Mouse (Mus musculus) myocyte (in vitro differentiated cells): Measurements from ENCODE around the gene Alx3. TPM values are rescaled to one million over a fixed set of nuclear protein-coding genes. Genes with fewer than 3 reads are reported as not detected.

Experiments used
- H3K27me3 ChIP-seq: one replicate; pipeline ENCODE4 v1.6.1; 2011; ENCODE audit not compliant: control insufficient read depth, insufficient read depth, insufficient read length
- H3K36me3 ChIP-seq: one replicate; pipeline ENCODE4 v1.6.1; 2011; ENCODE audit not compliant: control insufficient read depth, insufficient read depth
- H3K4me2 ChIP-seq: one replicate; pipeline ENCODE4 v1.6.1; 2011; ENCODE audit warnings: low read depth, control low read depth
- H3K4me3 ChIP-seq: one replicate; pipeline ENCODE4 v1.5.1; 2011; ENCODE audit warnings: mild to moderate bottlenecking, control low read depth, moderate library complexity
- H3K79me2 ChIP-seq: one replicate; pipeline ENCODE4 v1.6.1; 2011; ENCODE audit not compliant: control insufficient read depth, insufficient read depth
- H3ac ChIP-seq: one replicate; pipeline ENCODE4 v1.6.1; 2011; ENCODE audit not compliant: control insufficient read depth, insufficient read length
- CEBPB ChIP-seq: IDR thresholded peaks from 2 replicates; pipeline ENCODE4 v1.6.1; 2011; ENCODE audit warnings: mild to moderate bottlenecking, moderate library complexity; ENCODE audit not compliant: poor library complexity, insufficient read depth, severe bottlenecking
- E2F4 ChIP-seq: IDR thresholded peaks from one replicate; pipeline ENCODE4 v1.6.1; 2011; ENCODE audit warnings: mild to moderate bottlenecking, control low read depth, moderate library complexity; ENCODE audit not compliant: insufficient read depth
- MAX ChIP-seq: IDR thresholded peaks from one replicate; pipeline ENCODE4 v1.6.1; 2011; ENCODE audit warnings: low read depth, mild to moderate bottlenecking, control low read depth
- MYOD1 ChIP-seq, 3 experiments: IDR thresholded peaks; one replicate each; pipeline ENCODE4 v1.6.1; 2011; ENCODE audit warnings: control low read depth in 2 of 3, low read depth in 2 of 3, mild to moderate bottlenecking in 2 of 3, moderate library complexity in 1 of 3; ENCODE audit not compliant: insufficient read length in 2 of 3, control insufficient read depth in 1 of 3
- MYOG ChIP-seq, 3 experiments: IDR thresholded peaks; one replicate each; pipeline ENCODE4 v1.6.1; 2011; ENCODE audit warnings: control low read depth in 2 of 3, low read depth in 2 of 3, mild to moderate bottlenecking in 2 of 3; ENCODE audit not compliant: insufficient read length in 2 of 3, control insufficient read depth in 1 of 3, insufficient read depth in 1 of 3
- POLR2A ChIP-seq: IDR thresholded peaks from one replicate; pipeline ENCODE4 v1.6.1; 2011; ENCODE audit warnings: low read depth, mild to moderate bottlenecking, control low read depth, moderate library complexity; ENCODE audit not compliant: insufficient read length
- POLR2AphosphoS2 ChIP-seq: IDR thresholded peaks from one replicate; pipeline ENCODE4 v1.6.1; 2011; ENCODE audit warnings: low read depth, control low read depth; ENCODE audit not compliant: insufficient read length
- REST ChIP-seq: IDR thresholded peaks from one replicate; pipeline ENCODE4 v1.6.1; 2011; ENCODE audit warnings: mild to moderate bottlenecking, control low read depth, moderate library complexity; ENCODE audit not compliant: insufficient read depth, insufficient read length
- SRF ChIP-seq: IDR thresholded peaks from one replicate; pipeline ENCODE4 v1.6.1; 2011; ENCODE audit warnings: low read depth; ENCODE audit not compliant: control insufficient read depth, insufficient read length
- TCF12 ChIP-seq: IDR thresholded peaks from one replicate; pipeline ENCODE4 v1.6.1; 2011; ENCODE audit warnings: mild to moderate bottlenecking, control low read depth; ENCODE audit not compliant: poor library complexity, insufficient read depth, severe bottlenecking
- TCF3 ChIP-seq: IDR thresholded peaks from one replicate; pipeline ENCODE4 v1.6.1; 2011; ENCODE audit warnings: low read depth, control low read depth; ENCODE audit not compliant: insufficient read length
- USF1 ChIP-seq: IDR thresholded peaks from one replicate; pipeline ENCODE4 v1.6.1; 2011; ENCODE audit warnings: low read depth, mild to moderate bottlenecking, control low read depth, moderate library complexity
- polyA plus RNA-seq: library from polyadenylated mRNA; unstranded; fragments of >200 nt; fragmentation: generic; extraction: Trizol; gene quantifications from one replicate; pipeline ENCODE4 v1.2.1, GENCODE M21; 2012; ENCODE audit warnings: missing spikeins

The Alx3 gene
- polyA plus RNA-seq, 1 experiment: not detected

GRCm38 (mm10) chr3:107621286-107622075 is 26.6 kb downstream of the Alx3 start:
- Histone ChIP-seq H3K36me3 (peaks cover 58% of the 10 kb centered on the region), H3ac (no peak overlapping the region), H3K4me2 (no peak overlapping the region), H3K79me2 (no peaks in the 10 kb centered on the region), H3K27me3 (no peaks in the 10 kb centered on the region), H3K4me3 (no peak overlapping the region)
- no peak for TF ChIP-seq MYOG (IDR thresholded peaks at IDR 0.05; ENCODE audit: control insufficient read depth in 1 of 3, insufficient read depth in 1 of 3, insufficient read length in 2 of 3, low read depth in 2 of 3)
- no peak for TF ChIP-seq MAX
- no peak for TF ChIP-seq SRF
- no peak for TF ChIP-seq TCF3
- TF ChIP-seq POLR2AphosphoS2: no peak
- no peak for TF ChIP-seq CEBPB
- no peak for TF ChIP-seq E2F4
- TF ChIP-seq MYOD1 (IDR thresholded peaks at IDR 0.05; ENCODE audit: control insufficient read depth in 1 of 3, insufficient read length in 2 of 3, low read depth in 2 of 3): no peak
- TF ChIP-seq USF1: no peak
- no peak for TF ChIP-seq TCF12

- Histone ChIP-seq H3ac (no peak overlapping the region), H3K79me2 (no peaks in the 10 kb centered on the region), H3K27me3 (no peaks in the 10 kb centered on the region), H3K4me2 (no peak overlapping the region), H3K4me3 (no peak overlapping the region), H3K36me3 (peaks cover 60% of the 10 kb centered on the region)
- TF ChIP-seq SRF (no peak), POLR2AphosphoS2 (no peak), TCF12 (no peak), USF1 (no peak), E2F4 (no peak), MYOD1 (IDR thresholded peaks at IDR 0.05; ENCODE audit: control insufficient read depth in 1 of 3, insufficient read length in 2 of 3, low read depth in 2 of 3) (no peak), REST (no peak), MAX (no peak), CEBPB (no peak), TCF3 (no peak), MYOG (IDR thresholded peaks at IDR 0.05; ENCODE audit: control insufficient read depth in 1 of 3, insufficient read depth in 1 of 3, insufficient read length in 2 of 3, low read depth in 2 of 3) (no peak), POLR2A (no peak)
Measured at GRCm38 (mm10) chr3:107622537-107622936, 27.7 kb downstream of the Alx3 start.

GRCm38 (mm10) chr3:107624424-107624823 is 29.6 kb downstream of the Alx3 start:
- TF ChIP-seq USF1 (no peak), TCF3 (no peak), POLR2AphosphoS2 (no peak), SRF (no peak), E2F4 (no peak), MYOG (IDR thresholded peaks at IDR 0.05; ENCODE audit: control insufficient read depth in 1 of 3, insufficient read depth in 1 of 3, insufficient read length in 2 of 3, low read depth in 2 of 3) (no peak), CEBPB (no peak), MAX (no peak), POLR2A (no peak), REST (no peak), TCF12 (no peak), MYOD1 (IDR thresholded peaks at IDR 0.05; ENCODE audit: control insufficient read depth in 1 of 3, insufficient read length in 2 of 3, low read depth in 2 of 3) (no peak)
- Histone ChIP-seq H3K4me2 (no peak overlapping the region), H3K36me3 (peaks cover 60% of the 10 kb centered on the region), H3K79me2 (peaks cover 12% of the 10 kb centered on the region), H3K4me3 (no peak overlapping the region), H3K27me3 (no peaks in the 10 kb centered on the region), H3ac (no peak overlapping the region)

- Histone ChIP-seq H3K4me3 (no peak overlapping the region), H3ac (no peak overlapping the region), H3K4me2 (no peak overlapping the region), H3K27me3 (no peaks in the 10 kb centered on the region), H3K36me3 (peaks cover 52% of the 10 kb centered on the region), H3K79me2 (peaks cover 23% of the 10 kb centered on the region)
- TF ChIP-seq USF1: no peak
- TF ChIP-seq MYOG (IDR thresholded peaks at IDR 0.05; ENCODE audit: control insufficient read depth in 1 of 3, insufficient read depth in 1 of 3, insufficient read length in 2 of 3, low read depth in 2 of 3): peak in 1 of 3 experiments; percentile 24
Measured at GRCm38 (mm10) chr3:107625536-107625935, 30.7 kb downstream of the Alx3 start.

GRCm38 (mm10) chr3:107626751-107627150 is 31.9 kb downstream of the Alx3 start:
- Histone ChIP-seq H3ac (no peak overlapping the region), H3K4me2 (no peak overlapping the region), H3K36me3 (peaks cover 47% of the 10 kb centered on the region), H3K4me3 (no peak overlapping the region), H3K79me2 (peaks cover 26% of the 10 kb centered on the region), H3K27me3 (no peaks in the 10 kb centered on the region)
- TF ChIP-seq POLR2A: no peak
- TF ChIP-seq MYOD1 (IDR thresholded peaks at IDR 0.05; ENCODE audit: control insufficient read depth in 1 of 3, insufficient read length in 2 of 3, low read depth in 2 of 3): no peak
- no peak for TF ChIP-seq TCF3
- no peak for TF ChIP-seq CEBPB
- no peak for TF ChIP-seq POLR2AphosphoS2
- TF ChIP-seq USF1: no peak
- no peak for TF ChIP-seq MYOG (IDR thresholded peaks at IDR 0.05; ENCODE audit: control insufficient read depth in 1 of 3, insufficient read depth in 1 of 3, insufficient read length in 2 of 3, low read depth in 2 of 3)
- TF ChIP-seq MAX: no peak
- TF ChIP-seq SRF: no peak
- no peak for TF ChIP-seq E2F4
- TF ChIP-seq REST: no peak
- no peak for TF ChIP-seq TCF12
